Mouse (Mus musculus) stomach, embryonic 16.5 days (tissue): ENCODE measurements around the gene Nrxn3. TPM values are rescaled to one million over a fixed set of nuclear protein-coding genes. Genes with fewer than 3 reads are reported as not detected.

Source experiments
- ATAC-seq: fragments of 200-750 bp; cut with Nextera tagmentation; 2 replicates; pipeline ENCODE4 v1.8.0; 2017; ENCODE audit warnings: moderate number of reproducible peaks, moderate TSS enrichment; ENCODE audit not compliant: insufficient read depth, low FRiP score
- H3K27ac ChIP-seq: fragments of 300-500 bp; sonication (generic); 2 replicates; pipeline ENCODE4 v1.5.1; 2014; ENCODE audit warnings: low read length
- H3K27me3 ChIP-seq: fragments of 300-500 bp; sonication (generic); 2 replicates; pipeline ENCODE4 v1.6.1; 2014; ENCODE audit warnings: low read length, control low read depth, mixed read lengths; ENCODE audit not compliant: control insufficient read depth, insufficient read depth
- H3K36me3 ChIP-seq: fragments of 300-500 bp; sonication (generic); 2 replicates; pipeline ENCODE4 v1.6.1; 2014; ENCODE audit warnings: low read length; ENCODE audit not compliant: control insufficient read depth, insufficient read depth
- H3K4me1 ChIP-seq: fragments of 300-500 bp; sonication (generic); 2 replicates; pipeline ENCODE4 v1.6.1; 2014; ENCODE audit warnings: low read length, control low read depth, mixed read lengths; ENCODE audit not compliant: control insufficient read depth, insufficient read depth
- H3K4me2 ChIP-seq: fragments of 300-500 bp; sonication (generic); 2 replicates; pipeline ENCODE4 v1.6.1; 2014; ENCODE audit warnings: low read depth, low read length, mixed read lengths
- H3K4me3 ChIP-seq: fragments of 300-500 bp; sonication (generic); replicated peaks from 2 replicates; pipeline ENCODE4 v1.5.1; 2014; ENCODE audit warnings: mild to moderate bottlenecking, low read length
- H3K9ac ChIP-seq: fragments of 300-500 bp; sonication (generic); 2 replicates; pipeline ENCODE4 v1.6.1; 2014; ENCODE audit warnings: low read length
- H3K9me3 ChIP-seq: fragments of 300-500 bp; sonication (generic); replicated peaks from 2 replicates; pipeline ENCODE4 v1.6.1; 2016; ENCODE audit warnings: low read length, control low read depth; ENCODE audit not compliant: control insufficient read depth
- WGBS: fragments of 180-500 bp; shearing (Covaris S2); extraction: QIAGEN DNeasy Blood & Tissue Kit; methylation state at CpG from one replicate; pipeline ENCODE4 v1.1.7; 2014; 5-methylcytosine and 5-hydroxymethylcytosine counted together
- polyA plus RNA-seq: library from polyadenylated mRNA; unstranded; fragments of >200 nt; fragmentation: Nextera tagmentation; extraction: Ambion mirVana; gene quantifications from 2 replicates; pipeline ENCODE4 v1.2.1, GENCODE M21; 2015

The Nrxn3 gene
- polyA plus RNA-seq, 1 experiment from 2014 or later, result 2.2 TPM

DNA sequence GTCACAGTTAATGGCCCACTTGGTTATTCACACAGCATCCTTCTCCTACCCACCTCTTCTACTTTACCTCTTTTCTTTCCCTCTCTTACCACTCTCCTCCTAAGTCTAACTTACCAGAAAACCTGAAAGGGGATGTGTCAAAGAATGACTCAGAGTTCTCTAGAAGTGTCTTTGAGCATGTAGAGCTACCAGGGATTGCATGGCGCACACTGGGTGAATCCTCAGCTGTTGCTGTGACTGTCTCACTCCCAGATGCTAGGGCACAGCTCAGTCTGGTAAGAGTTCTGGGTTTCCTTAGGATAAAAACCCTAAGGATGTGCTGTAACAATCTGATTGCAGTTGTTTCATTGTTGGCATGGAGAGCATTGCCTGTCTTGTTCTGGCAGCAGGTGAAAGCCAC lies 108.2 kb downstream of the Nrxn3 start:
- no peaks in the 10 kb centered on the region for H3K27me3 ChIP-seq
- 85% methylated on average over 1 of the region's 1 CpGs for WGBS
- H3K9me3 ChIP-seq, result no peaks in the 10 kb centered on the region
- no peak overlapping the region for H3K4me3 ChIP-seq
- no peak overlapping the region for H3K27ac ChIP-seq
- H3K4me1 ChIP-seq, result no peaks in the 10 kb centered on the region
- no peak overlapping the region for H3K9ac ChIP-seq
- no peak for ATAC-seq
- H3K4me2 ChIP-seq, result no peak overlapping the region
- no peaks in the 10 kb centered on the region for H3K36me3 ChIP-seq

GRCm38 (mm10) chr12:88835821-88836220 lies 113.1 kb downstream of the Nrxn3 start:
- no peaks in the 10 kb centered on the region for H3K27me3 ChIP-seq
- no peak overlapping the region for H3K9ac ChIP-seq
- H3K4me1 ChIP-seq, result no peaks in the 10 kb centered on the region
- H3K36me3 ChIP-seq, result no peaks in the 10 kb centered on the region
- H3K4me3 ChIP-seq, result no peak overlapping the region
- ATAC-seq, result no peak
- no peak overlapping the region for H3K4me2 ChIP-seq
- 31% methylated on average over 2 of the region's 2 CpGs for WGBS
- H3K27ac ChIP-seq, result no peak overlapping the region
- H3K9me3 ChIP-seq, result no peaks in the 10 kb centered on the region

- no peak overlapping the region for H3K4me2 ChIP-seq
- H3K9me3 ChIP-seq, result no peaks in the 10 kb centered on the region
- WGBS, result 88% methylated on average over 7 of the region's 7 CpGs
- ATAC-seq, result no peak
- H3K9ac ChIP-seq, result no peak overlapping the region
- H3K4me1 ChIP-seq, result no peaks in the 10 kb centered on the region
- H3K27me3 ChIP-seq, result no peaks in the 10 kb centered on the region
- no peak overlapping the region for H3K4me3 ChIP-seq
- H3K27ac ChIP-seq, result no peak overlapping the region
- no peaks in the 10 kb centered on the region for H3K36me3 ChIP-seq
Observed at GRCm38 (mm10) chr12:88839724-88840123, 117.0 kb downstream of the Nrxn3 start.

DNA sequence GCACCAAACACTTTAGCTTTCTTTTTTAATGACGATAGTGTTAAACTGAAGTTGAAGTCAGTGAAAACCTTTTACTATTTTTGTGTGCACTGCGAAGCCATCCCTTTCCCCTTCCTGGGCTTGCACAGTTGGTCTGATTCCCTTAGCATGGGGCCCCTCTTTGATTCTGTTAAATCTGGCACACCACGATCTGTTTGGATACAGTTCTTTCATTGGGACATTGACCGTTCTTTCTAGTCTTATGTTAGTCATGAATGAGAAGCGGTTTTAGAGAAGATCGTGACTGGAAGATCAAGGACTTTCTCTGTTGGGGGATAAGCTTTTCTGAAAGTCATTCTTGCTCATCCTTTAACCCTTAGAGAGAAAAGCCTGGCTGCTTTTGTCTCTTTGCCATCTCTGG lies 118.7 kb downstream of the Nrxn3 start:
- Histone ChIP-seq H3K27me3 (no peaks in the 10 kb centered on the region), H3K4me1 (no peaks in the 10 kb centered on the region), H3K9ac (no peak overlapping the region), H3K36me3 (no peaks in the 10 kb centered on the region), H3K9me3 (no peaks in the 10 kb centered on the region), H3K4me2 (no peak overlapping the region), H3K27ac (no peak overlapping the region), H3K4me3 (no peak overlapping the region)
- ATAC-seq, result no peak
- WGBS, result 92% methylated on average over 6 of the region's 6 CpGs

DNA sequence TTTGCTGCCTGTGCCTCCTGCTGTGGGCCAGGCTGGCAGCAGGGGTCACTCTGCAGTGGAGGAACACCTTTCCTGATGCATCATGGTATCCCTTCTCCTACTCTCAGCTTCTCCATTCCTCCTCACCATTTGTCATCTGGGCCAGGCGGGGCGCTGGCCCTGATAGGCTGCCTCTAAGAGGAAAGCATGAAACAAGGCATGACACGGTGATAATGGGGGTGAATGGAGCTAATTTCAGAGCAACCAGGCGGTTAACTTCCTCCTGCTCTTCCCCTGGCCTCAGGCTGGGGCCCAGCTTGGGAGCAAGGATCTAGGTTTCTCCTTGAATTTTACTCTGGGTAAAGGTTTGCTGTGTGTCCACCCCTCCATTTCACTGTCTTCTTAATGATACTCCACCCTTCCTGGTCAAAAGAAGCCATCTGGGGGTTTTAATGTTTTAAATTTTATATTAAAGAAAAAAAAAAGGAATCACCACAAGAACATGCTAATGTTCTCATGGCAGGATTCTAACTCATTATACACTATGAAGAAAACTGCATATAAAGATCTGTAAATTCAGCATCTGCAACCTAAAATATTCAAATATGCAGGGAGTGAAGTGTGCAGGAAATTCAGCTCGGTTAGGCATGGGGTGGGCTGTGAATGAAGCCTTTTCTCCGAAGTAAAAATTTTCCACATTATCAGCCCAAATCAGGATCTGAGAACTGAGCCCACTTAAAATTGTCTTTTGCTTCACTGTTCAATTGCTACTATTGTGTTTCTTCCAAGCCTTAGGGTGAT lies 127.9 kb downstream of the Nrxn3 start:
- H3K4me3 ChIP-seq, result no peak overlapping the region
- H3K27me3 ChIP-seq, result no peaks in the 10 kb centered on the region
- H3K4me1 ChIP-seq, result no peaks in the 10 kb centered on the region
- no peak for ATAC-seq
- H3K27ac ChIP-seq, result no peak overlapping the region
- 47% methylated on average over 6 of the region's 6 CpGs for WGBS
- no peak overlapping the region for H3K9ac ChIP-seq
- H3K36me3 ChIP-seq, result no peaks in the 10 kb centered on the region
- no peak overlapping the region for H3K4me2 ChIP-seq
- H3K9me3 ChIP-seq, result no peaks in the 10 kb centered on the region

DNA sequence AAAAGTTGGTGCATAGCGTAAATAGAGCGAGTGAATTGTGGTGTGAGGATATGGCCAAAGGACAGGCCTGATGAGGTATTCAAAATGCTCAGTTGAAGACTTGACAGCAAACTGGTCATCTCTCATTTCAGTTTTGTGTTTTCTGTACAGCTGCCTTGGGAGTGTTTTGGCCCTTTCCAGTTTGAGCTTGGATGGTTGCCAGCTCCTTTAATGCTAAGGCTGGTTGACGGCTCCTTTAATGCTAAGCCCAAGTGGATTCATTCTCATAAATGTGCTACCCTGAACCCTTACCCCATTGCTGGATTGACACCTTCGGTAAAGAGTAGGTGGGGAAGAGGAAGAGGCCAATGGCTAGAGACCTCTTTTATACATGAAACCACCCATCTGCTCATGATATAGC lies 131.4 kb downstream of the Nrxn3 start:
- no peak overlapping the region for H3K4me2 ChIP-seq
- H3K36me3 ChIP-seq, result no peaks in the 10 kb centered on the region
- no peaks in the 10 kb centered on the region for H3K4me1 ChIP-seq
- no peaks in the 10 kb centered on the region for H3K27me3 ChIP-seq
- no peak overlapping the region for H3K9ac ChIP-seq
- no peak overlapping the region for H3K4me3 ChIP-seq
- no peak overlapping the region for H3K27ac ChIP-seq
- H3K9me3 ChIP-seq, result no peaks in the 10 kb centered on the region
- WGBS, result 73% methylated on average over 4 of the region's 4 CpGs
- no peak for ATAC-seq

- Histone ChIP-seq H3K9me3 (no peaks in the 10 kb centered on the region), H3K27me3 (no peaks in the 10 kb centered on the region), H3K4me1 (no peaks in the 10 kb centered on the region), H3K36me3 (no peaks in the 10 kb centered on the region), H3K4me2 (no peak overlapping the region), H3K4me3 (no peak overlapping the region), H3K27ac (no peak overlapping the region), H3K9ac (no peak overlapping the region)
- ATAC-seq, result no peak
- 78% methylated on average over 2 of the region's 2 CpGs for WGBS
Observed at GRCm38 (mm10) chr12:88857701-88858100, 135.0 kb downstream of the Nrxn3 start.

DNA sequence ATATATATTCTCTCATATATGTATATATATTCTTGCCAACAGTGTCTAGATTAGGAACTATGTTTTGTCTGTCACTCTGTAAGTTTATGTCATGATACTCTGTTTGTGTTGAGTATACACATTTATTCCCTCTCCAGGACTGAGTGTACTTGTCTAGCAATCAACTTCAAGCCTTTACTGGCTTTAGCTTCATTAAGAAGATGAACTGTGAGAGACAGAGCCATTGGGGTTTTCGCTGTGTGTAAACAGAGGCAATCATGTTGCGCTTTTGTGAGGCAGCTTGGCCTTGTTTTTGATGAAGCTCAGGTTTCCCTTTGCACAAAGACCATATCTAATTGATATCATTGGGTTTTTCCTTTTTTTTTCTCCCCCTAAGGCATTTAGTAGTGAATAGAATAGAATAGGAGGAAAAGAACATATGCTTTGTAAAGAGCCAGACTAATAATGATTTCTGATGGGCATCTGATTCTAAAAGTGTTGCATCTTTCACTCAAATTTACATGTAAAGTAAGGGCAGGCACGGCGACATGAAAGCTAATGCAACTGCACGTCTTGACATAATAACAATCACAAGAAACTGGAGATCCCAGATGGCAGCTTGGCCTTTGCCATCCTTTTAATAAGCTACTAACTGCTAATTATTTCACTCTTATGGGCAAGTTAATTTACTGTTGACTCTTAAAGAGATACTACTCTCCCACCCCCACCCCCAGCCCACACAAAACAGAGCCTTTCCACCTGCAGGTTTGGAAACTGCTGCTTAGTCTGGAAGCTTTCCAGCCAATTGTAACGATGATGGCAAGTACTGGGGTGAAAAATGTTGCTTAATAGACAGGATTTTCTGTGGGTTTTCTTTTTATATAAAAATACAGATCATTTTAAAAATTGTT lies 137.0 kb downstream of the Nrxn3 start:
- H3K9me3 ChIP-seq, result no peaks in the 10 kb centered on the region
- H3K4me1 ChIP-seq, result no peaks in the 10 kb centered on the region
- H3K36me3 ChIP-seq, result no peaks in the 10 kb centered on the region
- no peak for ATAC-seq
- H3K4me3 ChIP-seq, result no peak overlapping the region
- H3K27me3 ChIP-seq, result no peaks in the 10 kb centered on the region
- no peak overlapping the region for H3K27ac ChIP-seq
- H3K4me2 ChIP-seq, result no peak overlapping the region
- H3K9ac ChIP-seq, result no peak overlapping the region
- WGBS, result 71% methylated on average over 6 of the region's 6 CpGs

GRCm38 (mm10) chr12:88860397-88860796 lies 137.7 kb downstream of the Nrxn3 start:
- WGBS, result 41% methylated on average over 4 of the region's 4 CpGs
- H3K4me2 ChIP-seq, result no peak overlapping the region
- H3K4me1 ChIP-seq, result no peaks in the 10 kb centered on the region
- no peak for ATAC-seq
- H3K9ac ChIP-seq, result no peak overlapping the region
- no peaks in the 10 kb centered on the region for H3K36me3 ChIP-seq
- H3K4me3 ChIP-seq, result no peak overlapping the region
- H3K9me3 ChIP-seq, result no peaks in the 10 kb centered on the region
- no peaks in the 10 kb centered on the region for H3K27me3 ChIP-seq
- H3K27ac ChIP-seq, result no peak overlapping the region
